Mouse (Mus musculus): Measurements from ENCODE around the gene Ddr2. TPM values are rescaled to one million over a fixed set of nuclear protein-coding genes. Genes with fewer than 3 reads are reported as not detected.
A peak's percentile ranks its signal among the peaks of the same experiment; 100 is the strongest.
"Not testable (repeated sequence)": the region's sequence is repeated elsewhere in the genome, so short reads cannot be mapped to it uniquely, and the experiment has no call there.

Ddr2 gene
- total RNA-seq, 2 experiments from 2014 or later: 4.7 to 5.0 TPM

- Histone ChIP-seq H3K27ac (no peak overlapping the region), H3K4me3 (no peak overlapping the region)
- TF ChIP-seq CTCF (conservative IDR thresholded peaks at IDR 0.05): peak; percentile 89
- DNase-seq (ENCODE audit: low spot score in 2 of 2): peak; percentile 73 to 74
These were observed 25.9 kb upstream of the Ddr2 start for GRCm38 (mm10) chr1:170136351-170137009.

- no peak for TF ChIP-seq CTCF (conservative IDR thresholded peaks at IDR 0.05)
- H3K4me3 ChIP-seq: no peak overlapping the region
- no peak for DNase-seq (ENCODE audit: low spot score in 2 of 2)
- H3K27ac ChIP-seq: no peak overlapping the region
These were observed 23.7 kb upstream of the Ddr2 start for GRCm38 (mm10) chr1:170134264-170134663.

- no peak for DNase-seq (ENCODE audit: low spot score in 2 of 2)
- H3K4me3 ChIP-seq: no peak overlapping the region
- TF ChIP-seq CTCF (conservative IDR thresholded peaks at IDR 0.05): no peak
- H3K27ac ChIP-seq: no peak overlapping the region
These were observed 20.4 kb upstream of the Ddr2 start for GRCm38 (mm10) chr1:170130962-170131361.

GRCm38 (mm10) chr1:170124644-170125043 lies 14.1 kb upstream of the Ddr2 start:
- no peak overlapping the region for H3K27ac ChIP-seq
- no peak for DNase-seq (ENCODE audit: low spot score in 2 of 2)
- no peak overlapping the region for H3K4me3 ChIP-seq
- TF ChIP-seq CTCF (conservative IDR thresholded peaks at IDR 0.05): no peak

- no peak overlapping the region for H3K4me3 ChIP-seq
- DNase-seq (ENCODE audit: low spot score in 2 of 2): no peak
- no peak overlapping the region for H3K27ac ChIP-seq
- no peak for TF ChIP-seq CTCF (conservative IDR thresholded peaks at IDR 0.05)
These were observed 3.1 kb upstream of the Ddr2 start for GRCm38 (mm10) chr1:170113616-170114015.

GRCm38 (mm10) chr1:170112261-170112660 lies 1.7 kb upstream of the Ddr2 start:
- TF ChIP-seq CTCF (conservative IDR thresholded peaks at IDR 0.05): no peak
- H3K27ac ChIP-seq: no peak overlapping the region
- DNase-seq (ENCODE audit: low spot score in 2 of 2): no peak
- H3K4me3 ChIP-seq: no peak overlapping the region

GRCm38 (mm10) chr1:170111651-170112226 lies 1.2 kb upstream of the Ddr2 start:
- DNase-seq (ENCODE audit: low spot score in 2 of 2): no peak
- no peak for TF ChIP-seq CTCF (conservative IDR thresholded peaks at IDR 0.05)
- Histone ChIP-seq H3K4me3 (no peak overlapping the region), H3K27ac (no peak overlapping the region)

- no peak for TF ChIP-seq CTCF (conservative IDR thresholded peaks at IDR 0.05)
- Histone ChIP-seq H3K27ac (peak overlapping the region; percentile 12; the same call in 1 of the 2 replicates), H3K4me3 (peak overlapping the region; percentile 39)
- DNase-seq (ENCODE audit: low spot score in 2 of 2): no peak
These were observed 616 bp downstream of the Ddr2 start for GRCm38 (mm10) chr1:170109776-170110515.

- not testable (repeated sequence) for DNase-seq (ENCODE audit: low spot score in 2 of 2); H3K27ac ChIP-seq
These were observed 7.7 kb downstream of the Ddr2 start for GRCm38 (mm10) chr1:170102814-170103213.

GRCm38 (mm10) chr1:170086631-170087030 lies 23.9 kb downstream of the Ddr2 start:
- no peak for TF ChIP-seq CTCF (conservative IDR thresholded peaks at IDR 0.05)
- Histone ChIP-seq H3K4me3 (no peak overlapping the region), H3K27ac (no peak overlapping the region)
- DNase-seq (ENCODE audit: low spot score in 2 of 2): no peak

More at GRCm38 (mm10) chr1:170102814-170103213, 7.7 kb downstream of the Ddr2 start:
- H3K4me3 ChIP-seq: not testable (repeated sequence)

- TF ChIP-seq CTCF (conservative IDR thresholded peaks at IDR 0.05): no peak
- no peak for DNase-seq (ENCODE audit: low spot score in 2 of 2)
- no peak overlapping the region for H3K4me3 ChIP-seq
- H3K27ac ChIP-seq: no peak overlapping the region
These were observed 26.3 kb downstream of the Ddr2 start for GRCm38 (mm10) chr1:170084151-170084796.

- no peak for TF ChIP-seq CTCF (conservative IDR thresholded peaks at IDR 0.05)
- Histone ChIP-seq H3K27ac (no peak overlapping the region), H3K4me3 (no peak overlapping the region)
- no peak for DNase-seq (ENCODE audit: low spot score in 2 of 2)
These were observed 29.7 kb downstream of the Ddr2 start for GRCm38 (mm10) chr1:170080907-170081306.

- H3K4me3 ChIP-seq: no peak overlapping the region
- no peak overlapping the region for H3K27ac ChIP-seq
- DNase-seq (ENCODE audit: low spot score in 2 of 2): no peak
- TF ChIP-seq CTCF (conservative IDR thresholded peaks at IDR 0.05): no peak
These were observed 31.1 kb downstream of the Ddr2 start for GRCm38 (mm10) chr1:170079465-170079864.

Data from layer of hippocampus, adult 2 months (tissue).